Mouse (Mus musculus): ENCODE measurements around the gene Nr2c2ap.

Nr2c2ap gene

DNA sequence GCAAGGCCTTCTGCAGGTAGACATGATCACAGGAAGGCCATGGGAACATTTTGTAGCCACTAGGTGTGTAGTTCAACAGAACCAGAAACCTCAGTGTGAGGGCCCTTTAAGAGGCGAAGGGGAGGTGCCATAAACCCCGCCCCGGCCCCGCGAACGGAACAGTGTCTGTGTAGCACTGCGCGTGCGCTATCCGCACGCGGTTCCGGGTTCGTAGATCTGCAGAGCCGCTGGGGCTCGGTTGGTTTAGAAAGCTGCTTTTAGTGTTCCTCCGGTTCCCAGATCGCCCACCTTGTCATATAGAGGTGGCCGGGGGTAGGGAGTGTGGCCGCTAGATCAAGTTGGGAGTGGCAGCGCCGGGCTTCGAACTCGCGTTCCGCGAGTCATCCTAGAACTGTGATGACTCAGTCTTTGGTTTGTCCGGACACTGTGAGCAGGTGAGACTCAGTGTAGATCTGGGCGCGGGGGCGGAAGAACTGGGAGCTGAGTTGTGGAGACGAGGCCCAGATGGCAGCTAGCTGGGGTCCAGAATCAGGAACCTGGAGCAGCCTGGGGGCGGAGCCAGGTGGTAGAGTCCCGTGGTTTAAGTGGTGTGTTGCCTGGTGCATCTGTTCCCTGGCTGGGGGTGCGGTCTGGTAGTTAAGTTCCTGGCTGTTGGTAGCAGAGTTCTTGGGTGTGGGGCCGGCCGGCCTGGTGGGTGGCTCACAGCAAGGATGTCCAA lies at the start of gene Nr2c2ap:
Gene Nr2c2ap (plus strand): TSS at position 168 of the 718 bp plus-strand sequence.
- DNase-seq = peak; percentile 77

GRCm38 (mm10) chr8:70081976-70082375 lies 49.2 kb upstream of the Nr2c2ap start:
- no peak for DNase-seq

- peak; percentile 28 for DNase-seq
Measured at GRCm38 (mm10) chr8:70083285-70083684, 47.8 kb upstream of the Nr2c2ap start, which contains the start of gene Hapln4. Gene Hapln4, plus strand, starts transcription at chr8:70083457.

DNA sequence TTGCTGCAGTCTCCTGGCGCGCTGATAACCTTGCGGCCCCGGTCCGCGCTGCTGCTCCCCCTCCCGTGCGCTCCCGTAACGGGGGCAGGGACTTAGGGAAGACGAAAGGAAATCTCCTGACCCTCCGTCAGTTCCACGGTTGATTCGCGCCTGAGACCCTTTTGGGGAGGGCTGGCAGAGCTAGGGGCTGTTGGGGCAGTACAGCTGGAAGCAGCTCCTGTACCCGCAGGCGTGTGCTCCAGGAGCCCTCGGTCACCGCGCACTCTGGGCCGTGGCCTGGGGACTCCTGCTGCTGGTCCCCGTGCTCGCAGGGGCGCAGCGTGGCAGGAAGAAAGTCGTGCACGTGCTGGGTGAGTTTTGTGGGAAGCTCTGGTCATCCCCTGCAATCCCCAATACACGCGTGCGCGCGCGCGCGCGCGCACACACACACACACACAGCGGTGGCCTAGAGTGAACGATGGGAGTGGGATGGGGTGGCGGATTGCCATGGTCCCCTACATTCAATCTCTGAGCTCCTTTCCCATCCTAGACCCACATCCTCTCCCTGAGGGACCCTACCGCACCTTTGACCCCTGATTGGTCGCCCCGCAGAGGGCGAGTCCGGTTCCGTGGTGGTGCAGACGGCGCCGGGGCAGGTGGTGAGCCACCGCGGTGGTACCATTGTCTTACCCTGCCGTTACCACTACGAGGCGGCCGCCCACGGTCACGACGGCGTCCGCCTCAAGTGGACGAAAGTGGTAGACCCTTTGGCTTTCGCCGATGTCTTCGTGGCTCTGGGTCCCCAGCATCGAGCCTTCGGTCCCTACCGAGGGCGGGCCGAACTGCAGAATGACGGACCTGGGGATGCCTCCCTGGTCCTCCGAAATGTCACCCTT lies 46.7 kb upstream of the Nr2c2ap start:
- DNase-seq = no peak

DNA sequence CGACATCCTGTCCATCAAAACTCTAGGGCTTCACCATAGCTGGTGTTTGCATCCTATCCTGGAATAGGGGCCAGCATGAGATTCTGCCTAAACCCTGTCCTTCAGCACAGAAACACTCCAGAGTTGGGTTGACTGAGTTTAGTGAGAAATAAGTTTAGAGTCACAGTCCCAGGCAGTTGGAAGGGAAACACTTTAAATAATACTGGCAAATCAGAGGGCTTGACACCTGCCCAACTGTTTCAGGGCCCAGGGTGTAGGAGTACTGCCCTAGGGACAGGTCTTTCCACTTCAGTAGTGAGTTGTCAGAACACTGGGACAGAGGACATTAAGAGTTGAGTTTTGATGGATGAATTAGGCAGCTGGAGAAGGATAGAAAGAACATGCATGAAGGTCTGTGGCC lies 45.0 kb upstream of the Nr2c2ap start:
- DNase-seq = no peak

- no peak for DNase-seq
Measured at GRCm38 (mm10) chr8:70087237-70087636, 43.9 kb upstream of the Nr2c2ap start.

DNA sequence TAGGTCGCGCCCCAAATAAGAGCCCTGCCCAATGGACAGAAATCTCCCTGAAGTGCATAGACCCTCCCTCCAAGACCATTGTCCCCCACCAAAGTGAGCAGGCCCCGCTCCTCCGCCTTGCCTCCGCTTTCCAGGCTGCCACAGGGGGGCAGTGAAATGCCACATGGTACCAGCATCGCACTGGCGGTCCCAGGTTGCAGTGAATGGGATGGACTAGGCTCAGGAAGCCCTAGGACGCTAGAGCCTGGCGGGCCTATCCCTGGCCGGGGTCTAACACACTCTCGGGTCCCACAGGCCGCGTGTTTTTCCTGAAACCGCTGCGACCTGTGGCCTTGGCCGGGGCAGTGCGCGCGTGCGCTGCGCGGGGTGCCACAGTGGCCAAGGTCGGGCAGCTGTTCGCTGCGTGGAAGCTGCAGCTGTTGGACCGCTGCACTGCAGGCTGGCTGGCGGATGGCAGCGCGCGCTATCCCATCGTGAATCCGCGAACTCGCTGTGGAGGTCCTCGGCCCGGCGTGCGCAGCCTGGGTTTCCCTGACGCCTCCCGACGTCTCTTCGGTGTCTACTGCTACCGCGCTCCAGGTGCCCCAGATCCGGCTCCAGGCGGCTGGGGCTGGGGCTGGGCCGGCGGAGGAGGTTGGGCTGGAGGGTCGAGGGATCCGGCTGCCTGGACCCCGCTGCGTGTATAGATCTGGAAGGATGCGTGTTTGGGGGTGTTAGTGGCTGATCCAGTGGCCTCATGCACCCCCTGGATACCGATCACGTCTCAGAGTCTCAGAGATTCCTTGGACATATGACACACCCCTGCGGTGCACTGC lies 43.1 kb upstream of the Nr2c2ap start:
- DNase-seq = no peak

GRCm38 (mm10) chr8:70089296-70089960 lies 41.7 kb upstream of the Nr2c2ap start:
- DNase-seq = no peak

DNA sequence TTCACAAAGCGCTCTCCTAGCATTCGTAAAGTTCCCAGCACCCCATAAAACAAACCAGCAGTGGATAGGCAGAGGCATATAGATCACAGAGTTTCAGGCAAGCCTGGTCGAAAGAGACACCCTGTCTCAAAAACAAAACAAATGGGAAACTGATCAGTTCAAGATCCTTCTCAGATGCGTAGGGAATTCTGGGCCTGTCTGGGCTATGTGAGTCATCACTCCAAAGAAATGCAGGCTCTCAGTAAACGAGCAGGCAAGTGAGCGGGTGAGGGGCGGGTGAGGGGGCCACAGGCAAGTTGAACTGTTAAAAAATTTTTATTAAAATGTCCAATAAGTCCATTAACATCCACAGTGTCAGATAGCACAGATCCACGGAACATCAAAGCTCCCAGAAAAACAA lies 38.3 kb upstream of the Nr2c2ap start:
- DNase-seq = no peak

- DNase-seq = no peak
Measured at GRCm38 (mm10) chr8:70099276-70099675, 31.9 kb upstream of the Nr2c2ap start.

GRCm38 (mm10) chr8:70100241-70100640 lies 30.9 kb upstream of the Nr2c2ap start:
- no peak for DNase-seq

- peak; percentile 8 for DNase-seq
Measured at GRCm38 (mm10) chr8:70104506-70104905, 26.6 kb upstream of the Nr2c2ap start.

DNA sequence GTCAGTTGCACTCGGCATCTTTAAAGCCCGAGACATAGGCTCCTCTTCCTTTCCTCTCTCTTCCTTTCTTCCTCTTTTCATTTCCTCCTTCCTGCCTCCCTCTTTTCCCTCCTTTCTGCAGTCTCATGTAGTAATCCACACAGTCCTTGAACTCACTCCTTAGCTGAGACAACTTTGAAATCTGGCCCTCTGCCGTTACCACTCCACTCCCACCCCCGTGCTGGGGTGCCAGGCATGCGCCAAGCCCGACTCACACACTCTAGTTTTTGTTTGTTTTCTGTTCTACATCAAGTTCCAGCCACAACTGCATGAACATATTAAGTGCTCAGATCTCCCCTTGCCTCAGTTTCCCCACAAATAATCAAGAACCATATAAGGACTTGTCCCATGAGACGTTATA lies 26.2 kb upstream of the Nr2c2ap start:
- no peak for DNase-seq

- no peak for DNase-seq
Measured at GRCm38 (mm10) chr8:70110451-70110850, 20.7 kb upstream of the Nr2c2ap start.

- DNase-seq = no peak
Measured at GRCm38 (mm10) chr8:70111192-70111795, 19.8 kb upstream of the Nr2c2ap start.

DNA sequence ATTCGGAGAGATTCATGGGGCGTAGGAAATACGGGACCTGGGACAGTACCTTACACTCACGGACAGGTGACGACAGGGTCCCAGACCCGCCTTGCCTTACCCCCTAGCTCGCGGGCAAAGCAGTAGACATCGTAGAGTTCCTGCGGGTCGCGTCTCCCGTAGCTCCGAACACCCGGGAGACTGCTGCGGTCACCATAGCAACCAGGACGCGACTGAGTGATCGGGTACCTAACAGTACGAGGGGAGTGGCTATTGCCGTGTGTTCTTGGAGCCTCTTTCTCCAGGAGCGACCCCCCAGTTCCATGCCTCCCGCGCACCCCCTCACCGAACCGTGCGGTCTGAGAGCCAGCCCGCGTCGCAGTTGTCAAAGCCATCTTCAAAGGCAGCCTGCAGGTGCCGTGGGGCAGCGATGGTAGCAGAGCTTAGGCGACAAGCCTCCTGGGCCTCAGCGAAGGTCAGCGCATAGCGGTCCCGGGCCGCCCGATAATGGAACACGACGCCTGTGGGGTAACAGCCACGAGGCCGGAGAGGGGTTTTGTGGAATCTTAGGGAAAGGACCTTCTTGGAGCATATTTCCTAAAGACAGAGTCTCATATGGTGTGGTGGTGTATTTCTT lies 18.6 kb upstream of the Nr2c2ap start:
- DNase-seq = no peak

DNA sequence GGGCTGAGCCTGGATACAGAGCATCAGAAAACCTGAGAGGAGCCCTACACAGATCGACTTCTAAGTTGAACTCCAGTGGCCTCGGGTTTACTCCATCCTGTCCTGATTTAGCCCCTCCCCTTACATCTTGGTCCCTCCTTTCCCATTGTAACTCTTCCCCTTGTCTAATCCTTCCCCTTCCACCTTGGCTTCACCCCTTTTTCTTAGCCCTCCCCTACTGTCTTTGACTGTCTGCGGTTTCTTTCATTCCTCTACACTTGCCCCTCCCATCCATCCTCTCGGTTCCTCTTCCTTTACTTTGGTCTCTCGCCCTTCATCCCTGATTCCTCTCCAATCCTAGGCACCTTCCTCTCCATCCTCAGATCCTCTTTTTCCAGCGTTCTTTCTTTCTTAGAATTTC lies 16.6 kb upstream of the Nr2c2ap start:
- no peak for DNase-seq

GRCm38 (mm10) chr8:70114892-70115291 lies 16.2 kb upstream of the Nr2c2ap start:
- no peak for DNase-seq

GRCm38 (mm10) chr8:70117611-70118010 lies 13.5 kb upstream of the Nr2c2ap start:
- DNase-seq = no peak

- no peak for DNase-seq
Measured at GRCm38 (mm10) chr8:70118726-70119700, 12.1 kb upstream of the Nr2c2ap start.
